Mouse (Mus musculus) neural tube, embryonic 10.5 days (tissue): ENCODE results near the gene Unc93a2.
"Not testable (repeated sequence)": the region's sequence is repeated elsewhere in the genome, so short reads cannot be mapped to it uniquely, and the experiment has no call there.

Source experiments
- DNase-seq: peaks from one replicate; pipeline ENCODE4 v3.0.0-alpha.2; 2017; ENCODE audit warnings: low spot score; ENCODE audit errors: extremely low spot score

Unc93a2 gene

DNA sequence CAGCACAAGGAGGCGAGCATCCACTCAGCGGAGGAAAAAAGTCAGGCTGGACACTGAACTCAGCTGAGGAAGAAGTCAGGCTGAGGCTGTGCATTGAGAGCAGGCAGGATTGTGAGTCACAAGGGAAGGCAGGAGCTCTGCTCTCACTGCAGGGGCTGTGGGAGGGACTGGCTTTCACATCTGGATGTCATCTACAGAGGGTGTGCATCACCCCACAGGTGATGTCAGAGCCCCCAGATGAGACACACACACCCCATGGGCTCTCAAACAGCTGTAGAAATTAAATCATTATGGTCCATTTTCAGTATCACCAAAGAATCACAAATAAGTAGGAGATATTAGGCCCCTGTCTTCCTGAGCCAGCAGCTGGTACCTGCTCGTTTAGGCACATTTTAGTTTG lies at the start of gene Unc93a2:
Unc93a2 (minus strand) TSS at position 101 of the 400 bp plus-strand sequence.
- DNase-seq: not testable (repeated sequence)

GRCm38 (mm10) chr17:7434121-7434520 lies 48.9 kb upstream of the Unc93a2 start:
- not testable (repeated sequence) for DNase-seq

DNA sequence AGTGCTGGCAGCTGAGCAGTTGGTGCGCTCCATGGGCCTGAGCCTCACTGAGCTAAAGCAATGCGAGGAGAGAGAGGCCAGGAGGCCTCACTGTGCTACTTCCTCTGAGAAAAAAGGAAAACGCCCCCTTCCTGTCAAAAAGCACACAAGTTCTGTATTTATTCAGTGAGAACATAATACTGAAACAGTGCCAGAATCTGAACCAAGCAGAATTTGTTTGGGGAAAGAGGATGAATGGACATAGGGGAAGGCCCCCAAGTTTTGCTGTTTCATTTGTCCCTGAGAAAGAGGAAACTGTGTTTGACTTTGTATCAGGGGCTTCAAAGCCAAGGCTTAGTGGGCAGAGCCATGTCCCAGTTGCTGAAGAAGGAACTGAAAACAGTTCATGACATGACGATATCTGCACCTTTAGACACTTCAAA lies 45.0 kb upstream of the Unc93a2 start:
- not testable (repeated sequence) for DNase-seq

DNA sequence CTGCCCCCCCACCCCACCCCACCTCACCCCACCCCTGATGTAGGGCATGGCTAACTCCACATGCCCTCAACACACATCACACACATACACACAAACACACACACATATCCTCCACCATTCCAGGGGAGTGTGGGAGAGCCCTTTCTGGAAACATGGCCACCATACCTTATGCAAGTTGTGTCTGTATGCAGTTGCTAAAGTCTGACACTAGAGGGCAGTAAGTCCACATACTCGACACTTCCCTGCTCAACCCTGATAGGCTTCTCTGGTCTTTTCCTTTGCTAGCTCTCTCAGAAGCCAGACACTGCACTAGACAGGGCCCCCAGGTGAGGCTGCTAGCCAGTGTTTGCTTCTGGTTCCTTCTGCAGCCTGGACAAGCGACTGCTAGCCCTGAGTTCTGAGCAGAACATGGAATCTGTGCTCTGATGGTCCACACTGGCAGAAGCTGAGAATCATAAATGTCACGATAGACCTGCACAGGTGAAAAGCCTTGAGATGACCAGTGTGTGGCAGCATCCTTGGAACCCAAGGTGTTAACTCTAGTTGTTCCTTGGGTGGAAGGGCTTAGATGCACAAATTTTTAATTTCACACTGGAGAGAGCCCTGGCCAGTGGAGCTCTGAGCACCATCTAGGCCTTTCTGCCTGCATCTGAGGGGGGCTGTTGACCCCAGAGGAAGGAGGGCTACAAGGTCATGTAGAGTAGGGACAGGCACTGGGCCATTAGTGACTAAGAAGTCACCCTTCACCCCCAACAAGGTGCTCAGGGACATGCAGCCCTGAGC lies 35.1 kb upstream of the Unc93a2 start:
- DNase-seq: not testable (repeated sequence)

DNA sequence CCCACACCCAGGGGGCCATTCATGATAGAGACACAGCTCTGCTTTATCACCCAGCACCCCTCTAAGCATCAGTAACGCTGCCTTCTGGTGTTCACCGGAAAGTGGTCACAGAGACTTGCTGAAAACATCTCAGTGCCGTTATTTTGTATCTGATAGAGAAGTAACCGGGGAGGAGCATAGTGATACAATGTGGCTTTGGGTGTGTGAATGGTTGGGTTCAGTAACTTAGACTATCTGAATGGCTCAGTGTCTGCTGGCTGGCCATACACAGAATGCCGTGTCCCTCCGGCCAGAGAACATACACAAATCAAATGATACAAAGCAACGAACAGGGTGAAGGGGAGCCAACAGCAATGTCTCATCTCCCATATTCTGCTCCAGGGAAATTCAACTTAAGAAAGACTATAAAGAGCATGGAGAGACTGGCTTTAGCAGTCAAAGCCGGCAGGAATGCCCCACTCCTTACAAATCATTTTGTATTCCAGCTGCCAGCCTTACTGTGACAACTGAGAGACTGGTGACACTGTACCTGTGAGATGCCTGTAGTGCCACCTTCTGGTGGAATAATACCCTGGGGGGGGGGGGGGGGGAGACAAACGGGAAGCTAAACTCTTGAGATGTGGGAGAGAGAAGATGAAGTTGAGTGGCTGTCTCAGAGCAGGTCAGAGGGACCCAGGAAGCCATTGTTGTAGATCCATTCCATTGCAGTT lies 29.5 kb upstream of the Unc93a2 start:
- not testable (repeated sequence) for DNase-seq

DNA sequence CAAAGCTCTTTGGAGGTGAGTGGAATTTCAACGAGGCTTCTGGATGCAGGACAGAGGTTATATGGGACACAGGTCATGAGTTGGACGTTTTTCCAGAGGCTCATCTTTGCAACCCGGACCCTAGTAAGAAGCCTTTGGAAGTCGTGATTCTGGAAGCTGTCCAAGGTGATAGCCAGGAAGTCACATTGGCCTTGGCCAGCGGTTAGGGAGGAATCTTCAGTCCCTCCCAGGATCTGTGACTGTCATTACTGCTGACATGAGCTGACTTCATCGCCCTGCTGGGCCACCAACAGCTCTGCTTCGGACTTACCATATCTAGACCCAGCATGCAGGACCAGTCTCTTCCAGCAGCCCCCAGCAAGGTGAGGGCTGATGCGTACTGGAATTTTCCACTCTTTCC lies 28.1 kb upstream of the Unc93a2 start:
- not testable (repeated sequence) for DNase-seq

- not testable (repeated sequence) for DNase-seq
These were observed 14.5 kb upstream of the Unc93a2 start for GRCm38 (mm10) chr17:7399770-7400169.

- not testable (repeated sequence) for DNase-seq
These were observed 13.1 kb upstream of the Unc93a2 start for GRCm38 (mm10) chr17:7398198-7398847.

DNA sequence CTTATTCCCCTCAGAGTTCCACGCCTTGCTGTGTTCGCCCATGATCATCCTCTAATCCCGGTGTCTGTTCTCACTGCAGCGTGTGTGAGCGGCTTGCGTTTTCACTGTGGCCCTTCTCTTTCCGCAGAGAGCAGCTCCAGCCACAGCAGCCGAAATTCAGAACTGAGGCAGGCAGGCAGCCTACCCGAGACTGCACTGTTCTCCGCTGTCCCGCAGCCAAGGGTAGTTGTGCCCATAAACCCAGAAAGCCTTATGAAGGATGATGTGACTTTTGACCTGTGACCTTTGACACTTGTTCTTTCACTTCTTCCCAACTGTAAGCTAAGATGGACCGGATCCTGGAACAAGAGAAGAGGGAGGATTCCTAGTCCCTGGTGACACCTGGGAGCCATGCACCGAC lies 11.8 kb upstream of the Unc93a2 start:
- not testable (repeated sequence) for DNase-seq

DNA sequence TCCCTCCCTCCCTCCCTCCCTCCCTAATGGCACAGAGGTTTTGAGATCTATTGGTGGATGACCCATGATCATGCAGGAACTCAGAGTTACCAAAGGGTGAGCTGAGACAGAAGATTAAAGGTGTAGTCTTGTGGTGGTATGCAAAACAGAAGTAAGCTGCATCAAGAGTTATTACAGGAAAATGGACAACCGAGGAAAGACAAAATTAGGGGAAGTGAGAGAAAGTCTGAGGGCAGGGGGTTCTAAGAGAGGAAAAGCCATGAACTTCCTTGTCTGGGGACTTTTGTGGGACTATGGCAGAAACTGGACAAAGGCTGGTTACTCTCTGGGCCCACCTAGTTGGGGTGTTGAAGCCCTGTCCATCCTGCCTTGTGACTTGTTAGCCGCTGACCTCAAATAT lies 11.0 kb upstream of the Unc93a2 start:
- DNase-seq: not testable (repeated sequence)

DNA sequence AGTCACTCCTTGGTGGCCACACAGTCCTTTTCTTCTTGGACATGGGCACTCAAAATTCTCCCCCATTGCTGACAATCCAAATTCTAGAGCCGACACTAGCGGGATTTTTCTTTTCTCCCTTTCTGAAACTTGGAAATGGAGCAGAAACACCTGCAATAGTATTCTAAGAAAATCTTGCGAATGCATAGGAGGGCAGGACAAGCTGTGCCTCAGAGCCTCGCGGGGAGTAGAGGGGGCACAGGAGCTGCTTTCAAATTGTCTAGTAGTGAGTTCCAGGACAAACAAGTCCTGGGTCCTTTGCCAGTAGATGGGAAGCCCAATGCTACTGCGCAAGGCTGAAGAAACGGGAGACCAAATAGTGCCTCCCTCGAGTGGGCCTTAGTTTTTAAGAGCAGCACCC lies 10.4 kb upstream of the Unc93a2 start:
- not testable (repeated sequence) for DNase-seq

GRCm38 (mm10) chr17:7395116-7395515 lies 9.9 kb upstream of the Unc93a2 start:
- DNase-seq: not testable (repeated sequence)

GRCm38 (mm10) chr17:7389898-7390297 lies 4.6 kb upstream of the Unc93a2 start:
- DNase-seq: not testable (repeated sequence)

DNA sequence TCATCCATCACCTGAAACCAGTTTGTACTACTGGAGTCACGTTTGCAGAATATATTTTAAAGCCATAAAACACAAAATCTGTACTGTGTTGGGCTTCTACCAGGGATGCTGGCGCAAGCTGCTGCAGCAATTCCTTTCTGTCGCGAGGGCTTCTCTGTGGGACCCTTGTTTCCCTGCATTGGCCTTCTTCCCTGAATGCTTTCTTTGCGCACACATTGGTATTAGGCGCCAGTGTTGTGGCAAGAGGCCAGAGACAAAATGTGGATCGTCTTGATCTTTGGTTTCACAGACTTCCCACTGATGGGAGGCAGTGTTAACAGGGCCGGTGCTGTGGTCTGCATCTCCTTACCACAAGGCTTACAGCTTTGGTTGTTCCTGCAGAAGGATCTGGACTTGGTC lies 3.7 kb upstream of the Unc93a2 start:
- not testable (repeated sequence) for DNase-seq

DNA sequence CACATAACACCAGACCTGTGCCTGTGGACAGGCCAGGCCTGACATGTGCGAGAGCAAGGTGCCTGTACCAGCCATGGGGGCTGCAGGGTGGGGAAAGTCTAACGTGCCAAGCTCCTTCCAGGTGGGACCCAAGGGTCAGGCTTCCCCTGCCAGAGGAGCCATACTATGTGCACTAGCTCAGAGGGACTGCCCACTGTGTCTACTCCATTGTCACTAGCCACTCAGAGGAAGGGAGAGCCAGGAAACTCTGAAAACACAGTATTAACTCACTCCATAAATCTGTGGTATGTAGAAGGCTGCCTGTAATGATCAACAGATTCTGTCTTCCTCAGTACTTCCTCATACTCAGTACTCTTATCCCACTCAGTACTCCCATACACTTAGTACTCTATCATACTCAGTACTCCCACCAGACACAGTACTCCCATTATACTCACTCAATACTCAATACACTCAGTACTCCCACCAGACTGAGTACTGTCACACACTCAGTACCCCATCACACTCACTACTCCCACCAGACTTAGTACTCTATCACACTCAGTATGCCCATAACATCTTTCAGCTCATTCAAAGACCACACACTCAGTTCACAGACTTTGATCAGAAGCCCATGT lies 3.2 kb upstream of the Unc93a2 start:
- not testable (repeated sequence) for DNase-seq

DNA sequence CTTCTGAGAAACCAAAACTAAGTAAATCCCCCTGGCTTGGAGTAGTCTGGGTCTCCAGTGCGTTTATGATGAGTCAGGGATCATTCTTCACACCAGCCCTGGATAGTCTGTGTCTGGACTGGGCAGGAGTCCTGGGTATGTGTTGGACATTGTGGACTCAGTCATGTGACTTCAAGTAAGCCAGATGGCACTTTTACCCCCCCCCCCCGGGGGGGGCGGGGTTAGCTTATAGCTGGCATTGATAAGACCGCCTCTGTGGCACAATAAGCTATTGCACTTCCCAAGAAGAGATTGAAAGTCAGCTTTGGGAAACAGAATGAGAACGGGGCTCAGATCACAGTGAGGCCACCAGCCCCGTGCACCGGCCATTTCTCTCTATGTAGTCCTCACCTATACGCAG lies 752 bp upstream of the Unc93a2 start:
- not testable (repeated sequence) for DNase-seq

DNA sequence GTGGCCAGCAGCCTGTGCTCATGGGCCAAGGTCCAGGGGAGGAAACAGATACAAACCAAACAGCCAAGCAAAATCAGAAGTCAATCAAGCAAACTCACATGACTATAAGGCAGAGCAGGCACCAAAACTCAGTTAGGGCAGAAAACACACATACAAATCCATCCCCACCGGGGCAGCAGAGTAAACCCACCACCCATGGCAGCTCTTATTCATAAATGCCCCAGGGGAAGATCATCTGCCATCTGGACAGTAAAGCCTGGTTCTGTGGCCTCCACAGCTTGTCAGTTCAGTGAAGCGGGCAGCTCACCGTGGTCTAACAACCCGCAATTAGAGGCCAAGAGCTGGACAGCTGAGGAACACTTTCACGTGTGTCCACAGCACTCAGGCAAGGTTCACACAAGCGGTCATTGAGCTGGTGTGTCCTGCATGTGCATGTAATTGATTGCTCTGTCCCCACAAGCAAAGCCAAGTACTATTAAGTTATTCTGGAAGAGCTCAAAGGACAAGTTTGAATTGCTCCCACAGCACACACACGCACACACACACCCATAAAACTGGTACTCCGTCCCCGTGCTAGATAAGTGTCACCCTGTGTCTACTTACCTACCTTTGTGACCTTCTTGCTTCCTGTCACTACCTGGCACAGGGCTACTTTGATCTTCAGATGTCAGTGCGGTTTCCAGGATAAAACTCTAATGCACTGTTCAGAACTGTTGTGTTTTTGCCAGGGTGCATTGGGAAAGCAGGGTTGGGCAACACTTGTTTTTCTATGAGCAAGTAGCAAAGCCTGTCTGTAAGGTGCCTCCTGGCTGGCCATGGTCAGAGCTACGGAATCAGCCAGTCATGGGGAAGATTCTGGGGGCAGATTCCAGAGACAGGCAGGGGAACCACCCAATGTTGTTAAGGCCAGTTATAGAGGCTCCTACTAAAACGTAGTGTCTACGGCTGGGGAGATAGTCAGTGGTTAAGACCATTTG lies 1.8 kb downstream of the Unc93a2 start:
- not testable (repeated sequence) for DNase-seq

DNA sequence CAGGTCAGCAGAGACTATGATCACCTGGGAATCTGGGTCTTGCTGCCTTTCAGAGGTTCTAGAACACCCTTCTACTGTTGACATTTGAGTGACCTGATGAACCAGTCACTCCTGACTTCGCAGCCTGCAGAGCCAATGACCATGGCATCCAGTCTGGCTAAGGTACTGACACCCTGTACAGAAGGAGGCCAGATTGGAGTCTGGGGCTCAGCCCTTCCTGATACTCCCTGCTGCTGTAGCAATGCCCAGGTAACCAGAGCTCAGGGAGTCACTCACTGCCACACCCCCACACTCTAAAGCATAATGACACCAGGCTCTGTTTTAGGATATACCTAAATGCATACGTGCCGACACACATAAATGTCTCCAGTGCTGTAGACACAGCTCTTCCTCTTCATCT lies 2.6 kb downstream of the Unc93a2 start:
- DNase-seq: not testable (repeated sequence)

DNA sequence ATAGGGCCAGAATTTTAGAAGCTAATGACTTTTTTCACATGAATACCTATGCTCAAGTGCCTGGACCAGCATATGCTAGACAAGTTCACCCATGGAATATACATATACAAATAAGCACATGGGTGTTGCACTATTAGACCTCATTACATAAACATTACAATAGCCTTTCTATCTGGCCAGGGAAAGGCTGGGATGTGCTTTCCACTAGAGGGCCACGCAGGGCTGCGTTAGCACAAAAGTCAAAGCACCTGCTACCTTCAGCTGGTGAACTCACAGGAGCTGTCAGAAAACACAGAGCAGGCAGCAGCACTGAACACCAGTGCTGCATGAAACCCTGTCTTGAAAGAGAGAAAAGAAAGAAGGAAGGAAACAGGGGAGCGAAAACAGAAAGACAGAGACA lies 7.4 kb downstream of the Unc93a2 start:
- not testable (repeated sequence) for DNase-seq

DNA sequence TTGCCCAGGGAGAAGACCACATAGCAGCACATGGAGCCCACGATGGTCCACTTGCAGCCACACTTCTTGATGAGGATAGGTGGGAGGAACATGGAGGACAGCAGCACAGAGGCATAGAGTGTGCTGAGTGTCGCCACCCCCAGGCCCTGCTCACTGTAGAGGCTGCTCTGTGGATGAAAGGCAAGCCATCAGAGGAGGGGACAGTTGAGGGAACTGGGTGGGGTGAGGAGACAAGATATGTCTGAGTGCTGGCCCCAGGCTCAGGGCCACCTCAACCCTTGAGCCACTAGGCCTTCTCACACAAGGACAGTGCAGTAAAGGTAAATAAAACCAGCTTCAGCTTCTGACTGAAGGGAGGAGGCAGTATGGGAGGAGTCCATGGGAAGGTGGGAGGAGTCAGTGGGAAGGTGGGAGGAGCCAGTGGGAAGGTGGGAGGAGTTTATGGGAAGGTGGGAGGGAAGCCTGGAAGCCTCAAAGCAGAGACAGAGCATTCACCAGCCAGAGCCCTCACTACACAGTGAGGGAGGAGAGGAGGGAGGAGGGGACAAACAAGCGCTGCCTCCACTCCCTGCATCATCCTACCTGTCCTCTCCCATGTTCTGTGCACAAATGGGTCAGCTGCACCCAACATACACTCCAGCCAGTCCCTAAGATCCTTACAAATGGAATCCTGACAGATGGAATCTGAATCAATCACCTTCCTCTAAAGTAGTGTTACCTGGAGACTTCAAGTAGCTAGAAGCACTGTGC lies 8.1 kb downstream of the Unc93a2 start:
- not testable (repeated sequence) for DNase-seq
